Mouse (Mus musculus) cerebellum, postnatal 4 days (tissue): ENCODE results near the gene Hapln1.
A peak's percentile ranks its signal among the peaks of the same experiment; 100 is the strongest.

Source experiments
- DNase-seq, 2 experiments: peaks; one replicate each; pipeline ENCODE4 v3.0.0; 2022; ENCODE audit warnings: low spot score in 2 of 2, mixed read lengths in 1 of 2

The Hapln1 gene

GRCm38 (mm10) chr13:89539205-89539886, at the start of gene Hapln1:
Hapln1 (plus strand) TSS chr13:89539796.
- DNase-seq, result peak in 1 of 2 experiments; percentile 61

- no peak for DNase-seq
These were observed 46.4 kb upstream of the Hapln1 start for GRCm38 (mm10) chr13:89493169-89493568.

GRCm38 (mm10) chr13:89493678-89494077, 45.9 kb upstream of the Hapln1 start:
- DNase-seq, result no peak

- no peak for DNase-seq
These were observed 43.0 kb upstream of the Hapln1 start for GRCm38 (mm10) chr13:89496569-89496968.

- no peak for DNase-seq
These were observed 40.2 kb upstream of the Hapln1 start for GRCm38 (mm10) chr13:89499419-89499818.

- no peak for DNase-seq
These were observed 18.1 kb upstream of the Hapln1 start for GRCm38 (mm10) chr13:89521507-89521908.

GRCm38 (mm10) chr13:89528716-89529115, 10.9 kb upstream of the Hapln1 start:
- DNase-seq, result no peak

- DNase-seq, result no peak
These were observed 9.2 kb upstream of the Hapln1 start for GRCm38 (mm10) chr13:89530386-89530785.

- DNase-seq, result no peak
These were observed 280 bp downstream of the Hapln1 start for GRCm38 (mm10) chr13:89539887-89540264.

GRCm38 (mm10) chr13:89540301-89540982, 846 bp downstream of the Hapln1 start:
- DNase-seq, result no peak

- peak in 1 of 2 experiments; percentile 26 for DNase-seq
These were observed 3.4 kb downstream of the Hapln1 start for GRCm38 (mm10) chr13:89543003-89543402.

GRCm38 (mm10) chr13:89548203-89548740, 8.7 kb downstream of the Hapln1 start:
- DNase-seq, result peak; percentile 34 to 66

GRCm38 (mm10) chr13:89549507-89549906, 9.9 kb downstream of the Hapln1 start:
- DNase-seq, result no peak

- DNase-seq, result peak in 1 of 2 experiments; percentile 14
These were observed 11.9 kb downstream of the Hapln1 start for GRCm38 (mm10) chr13:89551502-89551901.

- no peak for DNase-seq
These were observed 24.9 kb downstream of the Hapln1 start for GRCm38 (mm10) chr13:89564518-89564917.

- no peak for DNase-seq
These were observed 26.7 kb downstream of the Hapln1 start for GRCm38 (mm10) chr13:89566300-89566699.

GRCm38 (mm10) chr13:89579115-89579514, 39.5 kb downstream of the Hapln1 start:
- DNase-seq, result no peak

GRCm38 (mm10) chr13:89583138-89583746, 43.6 kb downstream of the Hapln1 start:
- no peak for DNase-seq

- no peak for DNase-seq
These were observed 44.4 kb downstream of the Hapln1 start for GRCm38 (mm10) chr13:89583747-89584738.

- DNase-seq, result no peak
These were observed 45.5 kb downstream of the Hapln1 start for GRCm38 (mm10) chr13:89585144-89585543.

- no peak for DNase-seq
These were observed 55.5 kb downstream of the Hapln1 start for GRCm38 (mm10) chr13:89595105-89595504.
